Mouse (Mus musculus) brain, adult 2 months (tissue): Measurements from ENCODE around the gene Tmem72.

Experiments
- DNase-seq: peaks from one replicate; pipeline ENCODE4 v3.0.0; 2011; ENCODE audit warnings: low read depth, low spot score

The Tmem72 gene

DNA sequence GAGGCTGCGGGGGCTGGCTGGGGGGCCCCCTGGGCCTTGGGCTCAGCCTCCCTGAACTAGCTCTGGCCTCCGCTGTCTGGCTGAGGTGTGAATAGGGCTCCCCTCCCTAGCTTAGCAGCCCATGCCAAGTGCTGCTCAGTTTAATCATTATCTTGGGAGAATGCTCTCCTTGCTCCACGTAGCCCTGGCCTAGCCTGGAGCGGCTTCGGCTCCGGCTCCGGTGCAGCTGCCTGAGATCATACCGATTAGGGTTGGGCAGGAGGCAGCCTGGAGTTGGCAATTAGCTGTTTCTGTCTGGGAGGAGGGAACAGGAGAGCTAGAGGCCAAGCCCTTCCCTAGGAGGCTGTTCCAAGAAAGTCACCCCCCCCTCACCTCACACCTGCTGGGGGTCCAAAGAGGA is at the start of gene Tmem72:
Gene Tmem72 (minus strand): TSS at position 248 of the 400 bp plus-strand sequence.
- no peak for DNase-seq

DNA sequence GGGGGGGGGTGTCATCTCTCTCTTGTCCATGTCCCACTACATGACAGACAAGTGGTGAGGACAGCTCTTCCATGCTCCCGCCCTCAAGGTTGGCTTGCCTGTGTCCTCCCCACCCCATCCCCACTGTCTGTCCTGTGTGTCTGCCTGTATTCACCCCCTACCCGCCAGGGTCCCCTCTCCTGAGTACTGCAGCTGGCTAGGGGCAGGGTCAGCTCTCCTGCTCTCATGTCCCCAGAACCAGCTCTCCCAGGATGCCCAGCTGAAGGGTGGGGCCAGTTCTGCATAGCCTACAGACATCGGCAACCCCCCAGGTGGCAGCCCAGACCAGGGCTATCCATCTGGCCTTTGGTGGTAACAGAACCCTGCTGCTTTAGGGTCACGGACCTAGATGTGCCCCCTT is 47.8 kb upstream of the Tmem72 start:
- no peak for DNase-seq

DNA sequence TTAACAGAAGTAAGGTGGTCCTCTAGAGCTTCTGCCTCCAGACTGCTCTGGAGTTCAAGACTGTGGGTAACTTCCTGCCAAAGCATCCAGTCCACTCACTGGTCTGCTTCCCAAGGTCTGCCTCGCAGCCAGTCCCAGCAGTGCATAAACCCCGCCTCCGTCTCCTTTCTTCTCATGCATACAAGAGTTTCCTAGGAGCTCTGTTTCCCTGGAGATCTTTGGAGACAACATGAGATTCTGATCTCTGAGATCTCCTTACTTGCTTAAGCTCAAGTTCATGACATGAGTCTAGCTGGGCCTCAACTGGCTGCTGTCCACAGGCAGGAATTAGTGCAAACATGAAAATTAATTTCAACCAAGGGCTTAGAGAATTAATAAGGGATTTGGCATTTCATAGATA is 45.6 kb upstream of the Tmem72 start:
- DNase-seq: no peak

DNA sequence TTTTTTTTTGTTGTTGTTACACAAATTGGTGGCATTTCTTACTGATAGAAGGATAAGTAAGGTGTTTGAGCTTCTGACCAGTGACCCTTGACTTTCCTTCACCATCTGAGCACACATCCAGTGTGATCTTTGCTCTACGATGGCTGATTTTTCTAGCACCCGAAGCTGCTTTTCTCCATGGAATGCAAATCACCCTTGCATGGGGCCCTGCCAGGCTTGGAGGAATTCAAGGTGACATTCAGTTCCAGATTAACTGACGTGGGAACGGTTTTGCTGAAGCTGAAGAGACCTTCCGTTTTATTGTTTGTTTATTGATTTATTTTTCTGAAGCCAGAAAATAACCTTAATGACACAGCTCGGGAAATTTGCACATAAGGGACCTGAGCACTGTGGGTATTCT is 43.5 kb upstream of the Tmem72 start:
- no peak for DNase-seq

DNA sequence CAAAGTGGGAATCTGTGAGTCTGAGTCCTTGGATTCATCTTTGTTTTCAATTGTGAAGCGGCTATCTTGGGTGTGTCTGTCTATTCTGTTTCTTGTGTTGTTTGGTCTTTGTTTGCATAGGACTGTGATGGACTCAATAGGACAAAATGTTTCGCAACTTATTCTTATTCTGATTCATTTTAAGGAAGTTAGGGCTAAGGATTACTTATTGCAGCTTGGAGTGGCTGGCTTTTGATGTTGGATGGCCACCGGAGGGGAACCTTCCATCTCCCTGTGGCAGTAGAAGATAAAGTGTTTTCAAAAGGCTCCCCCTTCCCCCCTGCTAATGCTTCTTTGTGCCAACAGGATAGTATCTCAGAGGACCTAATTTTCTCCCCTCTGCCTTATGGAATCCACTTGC is 39.7 kb upstream of the Tmem72 start:
- DNase-seq: no peak

DNA sequence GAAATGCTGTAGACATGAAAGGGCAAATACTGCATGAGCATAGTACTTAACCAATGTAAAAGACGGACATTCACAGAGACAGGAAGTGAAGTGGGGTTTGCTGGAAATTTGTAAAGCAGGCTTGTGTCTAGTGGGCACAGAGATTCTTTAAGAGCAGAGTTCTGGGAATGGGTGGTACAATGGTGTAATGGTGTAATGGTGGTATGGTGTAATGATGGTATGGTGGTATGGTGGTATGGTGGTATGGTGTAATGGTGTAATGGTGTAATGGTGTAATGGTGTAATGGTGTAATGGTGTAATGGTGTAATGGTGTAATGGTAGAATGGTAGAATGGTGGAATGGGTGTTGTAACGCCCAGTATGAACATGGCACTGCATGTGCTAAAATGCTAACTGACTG is 21.3 kb upstream of the Tmem72 start:
- DNase-seq: no peak

DNA sequence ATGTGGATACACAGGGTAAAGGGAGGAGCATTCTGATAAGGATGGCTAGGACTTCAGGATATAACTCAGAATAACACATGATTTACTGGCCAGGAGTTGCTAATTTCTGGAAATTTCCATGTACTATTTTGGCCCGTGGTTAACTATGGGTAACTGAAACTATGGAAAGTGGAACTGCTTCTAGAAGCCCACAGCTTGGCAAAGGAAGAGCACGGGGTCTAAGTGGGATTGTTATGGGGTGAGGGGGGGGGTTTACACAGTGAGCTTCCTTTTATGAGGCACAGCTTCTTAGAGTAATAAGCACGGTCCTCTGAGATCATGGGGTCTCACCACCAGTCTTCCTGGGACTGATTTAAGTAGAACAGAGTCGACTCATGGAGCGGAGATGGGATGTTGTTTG is 18.6 kb upstream of the Tmem72 start:
- no peak for DNase-seq

DNA sequence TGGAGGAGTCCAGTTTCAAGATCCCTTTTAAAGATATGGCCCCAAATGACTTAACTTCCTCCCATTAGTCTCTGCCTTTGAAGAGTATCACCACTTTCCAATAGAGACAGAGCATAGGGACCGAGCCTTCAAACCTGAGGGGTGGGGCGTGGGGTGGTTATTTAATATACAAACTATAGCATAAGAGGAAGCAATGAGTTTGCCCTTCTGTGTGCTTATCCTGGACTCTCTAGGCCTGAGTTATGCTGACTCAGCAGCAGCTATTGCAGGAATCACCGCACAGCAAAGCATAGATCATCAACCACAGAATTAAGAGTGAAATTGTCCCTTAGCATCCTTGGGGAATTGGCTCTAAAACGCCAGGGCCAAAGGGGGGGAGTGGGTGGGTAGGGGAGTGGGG is 16.9 kb upstream of the Tmem72 start:
- DNase-seq: no peak

DNA sequence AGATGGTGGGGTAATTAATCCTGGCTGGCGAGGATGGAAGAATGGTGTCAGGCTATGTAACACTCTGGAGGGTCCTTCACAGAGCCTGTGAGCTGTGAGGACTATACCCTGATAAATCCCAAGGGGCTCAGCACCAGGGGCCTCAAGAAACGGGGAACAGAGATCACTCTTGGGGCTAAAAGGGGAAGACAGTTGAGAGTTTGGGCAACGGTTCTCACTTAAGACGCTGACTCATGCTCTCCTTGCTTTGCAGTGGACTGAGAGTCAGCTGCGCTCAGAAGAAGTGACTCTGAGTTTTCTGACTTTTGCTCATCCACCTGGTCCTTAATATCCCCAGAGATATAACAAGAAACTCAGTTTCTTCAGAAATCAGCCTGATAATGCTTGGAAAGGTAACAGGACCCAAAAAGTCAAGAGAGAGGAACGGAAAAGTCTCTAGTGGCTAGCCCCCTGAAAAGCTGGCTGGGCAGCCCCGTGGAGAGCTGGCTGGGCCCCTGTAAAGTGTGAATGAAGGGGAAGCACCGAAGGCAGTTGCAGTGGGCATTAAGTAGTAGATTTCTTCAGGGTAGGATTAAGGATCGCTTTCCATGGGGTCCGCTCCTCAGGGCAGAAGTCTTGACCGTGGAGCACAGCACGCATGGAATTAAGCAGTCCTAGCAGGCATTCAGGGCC is 7.9 kb upstream of the Tmem72 start:
- DNase-seq: peak; percentile 16

DNA sequence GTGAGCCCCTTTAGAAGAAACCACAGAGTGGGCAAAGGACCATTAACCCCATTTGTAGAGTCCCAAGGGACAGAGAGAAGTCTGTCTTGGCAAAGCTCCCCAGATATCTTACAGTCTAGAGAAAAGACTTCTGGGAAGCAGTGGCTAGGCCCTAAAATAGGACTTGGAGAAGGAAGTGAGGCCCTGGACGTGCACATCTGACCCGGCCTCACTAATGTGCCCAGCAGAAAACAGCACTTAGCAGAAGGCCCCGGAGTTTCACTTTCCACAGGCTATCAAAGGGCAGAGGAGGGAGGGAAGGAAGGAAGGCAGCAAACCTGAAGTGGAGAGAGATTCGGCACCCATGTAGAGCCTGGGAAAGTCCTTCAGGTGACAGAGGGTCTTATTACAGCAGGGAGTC is 2.2 kb upstream of the Tmem72 start:
- peak; percentile 33 for DNase-seq

DNA sequence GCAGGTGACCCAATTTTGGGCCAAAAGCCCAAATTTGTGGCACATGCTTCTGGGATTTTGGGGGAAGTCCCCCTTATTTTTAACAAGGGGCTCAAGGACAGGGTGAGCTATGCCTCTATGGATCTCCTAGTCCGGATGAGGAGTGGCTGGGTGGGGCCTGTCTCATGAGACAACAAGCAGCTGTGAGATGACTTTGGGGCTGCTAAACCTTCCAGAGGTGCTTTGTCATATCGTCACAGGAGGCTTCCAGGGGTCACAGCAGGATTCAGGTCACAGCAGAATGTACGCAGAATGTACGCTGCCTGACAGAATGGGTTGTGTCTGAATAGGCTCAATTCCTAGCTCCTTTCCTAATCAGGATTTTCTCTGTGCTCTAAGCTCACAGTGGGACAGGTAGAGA is 1.6 kb upstream of the Tmem72 start:
- no peak for DNase-seq

DNA sequence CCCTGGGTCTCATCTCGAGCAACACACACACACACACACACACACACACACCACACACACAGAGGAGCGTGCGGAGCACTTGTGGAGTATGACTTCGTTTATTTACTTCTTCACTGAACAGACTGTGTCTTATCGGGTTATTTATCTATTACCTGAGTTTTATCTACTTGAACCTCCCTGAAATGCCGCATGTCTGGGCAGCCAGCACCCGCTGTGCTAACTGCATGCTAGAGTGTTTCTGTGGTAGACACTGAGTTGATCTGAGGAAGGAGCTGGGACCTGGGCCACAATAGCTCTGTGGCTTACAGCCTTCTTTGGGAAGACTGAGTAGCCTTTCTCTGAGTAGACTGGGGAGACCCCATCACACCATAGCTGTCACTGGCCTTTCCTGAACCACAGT is 1.1 kb upstream of the Tmem72 start:
- DNase-seq: no peak

DNA sequence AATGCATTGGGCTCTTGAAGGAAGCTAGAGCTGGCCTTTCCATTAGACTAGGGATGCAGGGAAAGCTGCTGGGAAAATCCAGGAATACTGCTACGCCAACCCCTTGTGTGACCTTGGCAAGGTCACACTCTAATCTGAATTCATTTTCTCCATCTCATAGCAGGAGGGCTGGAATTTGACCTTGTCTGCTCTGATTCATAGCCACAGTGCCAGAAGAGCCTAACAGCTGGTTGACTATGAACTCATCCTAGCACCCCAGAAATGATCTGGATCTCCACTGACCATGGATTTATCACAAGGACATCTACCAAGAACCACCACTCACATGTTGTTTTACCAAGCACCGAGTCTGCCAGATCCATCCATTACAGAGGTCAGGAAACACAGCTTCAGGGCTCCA is 1.5 kb downstream of the Tmem72 start:
- no peak for DNase-seq

DNA sequence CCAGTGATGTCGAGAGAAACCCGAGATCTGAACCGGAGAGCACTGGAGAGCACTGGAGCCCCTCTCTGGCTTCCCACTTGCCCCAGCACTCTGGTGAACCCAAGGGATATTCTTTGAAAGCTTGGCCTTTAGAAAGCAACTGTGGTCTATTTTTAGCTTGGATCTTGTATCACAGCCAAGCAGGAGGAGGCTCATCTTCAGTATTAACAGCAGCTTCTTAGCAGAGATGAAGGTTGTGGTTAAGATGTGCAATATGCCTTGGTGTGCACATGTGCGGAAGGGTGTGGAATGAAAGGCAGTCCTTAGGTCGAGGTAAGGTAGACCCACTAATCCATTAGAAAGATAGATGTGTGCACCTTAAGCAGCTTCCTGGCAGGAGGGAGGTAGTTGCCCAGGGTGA is 2.1 kb downstream of the Tmem72 start:
- DNase-seq: peak; percentile 44

DNA sequence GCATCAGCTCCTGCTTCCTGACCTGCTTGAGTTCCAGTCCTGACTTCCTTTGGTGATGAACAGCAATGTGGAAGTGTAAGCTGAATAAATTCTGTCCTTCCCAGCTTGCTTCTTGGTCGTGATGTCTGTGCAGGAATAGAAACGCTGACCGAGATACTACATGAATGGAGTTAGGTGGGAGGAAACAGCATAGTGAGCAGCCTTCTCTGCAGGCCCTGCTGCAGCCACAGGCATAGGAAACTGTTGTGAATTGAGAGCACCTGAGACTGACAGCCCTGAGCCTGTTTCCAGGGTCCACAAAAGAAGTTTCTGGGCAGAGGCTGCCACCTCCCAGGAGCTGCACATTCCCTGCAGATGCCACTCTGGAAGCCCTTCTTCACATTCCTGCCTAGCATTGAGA is 2.7 kb downstream of the Tmem72 start:
- peak; percentile 41 for DNase-seq

DNA sequence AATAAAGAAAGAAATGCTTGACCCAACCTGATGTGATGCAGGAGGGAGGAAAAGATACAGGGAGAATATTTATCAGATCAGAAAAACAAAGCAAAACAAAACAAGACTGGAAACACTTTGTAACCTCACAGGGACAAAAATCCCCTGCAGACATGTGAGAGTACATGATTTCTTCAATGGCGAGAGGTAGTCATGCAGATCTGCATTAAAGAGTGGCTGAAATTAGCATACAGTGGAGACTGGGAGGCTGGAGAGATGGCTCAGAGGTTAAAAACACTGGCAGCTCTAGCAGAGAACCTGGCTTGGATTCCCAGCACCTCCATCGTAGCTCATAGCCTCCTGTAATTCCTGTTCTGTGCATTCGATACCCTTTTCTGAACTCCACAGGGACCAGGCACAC is 4.2 kb downstream of the Tmem72 start:
- DNase-seq: no peak

DNA sequence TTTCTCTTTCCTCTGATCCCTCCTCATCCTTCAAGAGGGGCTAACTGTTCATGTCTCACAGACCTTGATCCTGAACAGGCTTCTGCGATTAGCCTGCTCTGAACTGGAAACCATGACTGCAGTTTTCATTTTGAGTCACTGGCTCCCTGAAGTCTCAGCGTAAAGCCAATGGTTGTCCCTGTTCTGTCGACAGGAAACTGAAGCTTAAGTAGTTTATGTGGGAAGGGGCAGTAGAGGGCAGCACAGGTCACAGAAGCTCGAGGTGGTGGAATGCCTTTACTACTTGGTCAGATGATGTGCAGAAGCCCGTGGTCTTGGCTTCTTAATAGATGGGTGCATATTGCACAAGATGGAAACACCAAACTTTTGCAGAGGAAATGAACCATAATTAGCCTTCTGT is 4.7 kb downstream of the Tmem72 start:
- DNase-seq: no peak

DNA sequence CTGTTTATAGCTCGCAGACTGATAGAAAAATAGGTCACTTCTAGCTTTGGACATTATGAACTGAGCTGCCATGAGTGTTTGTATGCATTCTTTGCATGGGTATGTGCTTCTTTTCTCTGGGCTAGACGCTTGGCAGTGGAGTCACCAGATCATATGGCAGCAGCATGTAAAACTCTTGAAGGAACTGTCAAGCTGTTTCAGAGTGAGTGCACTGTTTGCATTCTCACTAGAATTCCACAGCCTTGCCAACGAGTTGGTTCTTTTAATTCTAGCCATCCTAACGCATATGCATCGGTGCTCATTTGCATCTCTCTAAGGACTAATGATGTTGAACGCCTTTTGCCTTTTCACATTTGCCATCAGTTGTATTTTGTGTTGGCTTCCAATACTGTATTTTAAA is 12.4 kb downstream of the Tmem72 start:
- DNase-seq: no peak

DNA sequence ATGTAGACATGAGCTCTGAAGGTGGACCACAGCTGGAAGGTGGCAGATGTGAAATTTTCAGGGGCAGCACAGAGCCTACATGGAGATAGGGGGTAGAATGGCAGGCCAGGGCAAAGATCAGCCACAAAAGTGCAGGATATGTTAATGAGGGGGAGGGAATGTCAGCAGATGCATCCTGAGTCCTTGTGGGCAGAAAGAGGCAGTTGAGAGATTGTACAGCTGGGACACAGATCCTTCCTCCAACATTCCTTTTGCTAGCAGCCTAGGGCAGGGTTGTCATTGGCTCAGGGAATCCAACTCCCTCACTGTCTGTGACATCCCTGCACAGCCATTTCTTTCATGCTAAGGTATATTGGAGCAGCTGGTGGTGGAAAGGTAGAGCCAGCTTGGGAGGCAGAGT is 15.9 kb downstream of the Tmem72 start:
- no peak for DNase-seq

DNA sequence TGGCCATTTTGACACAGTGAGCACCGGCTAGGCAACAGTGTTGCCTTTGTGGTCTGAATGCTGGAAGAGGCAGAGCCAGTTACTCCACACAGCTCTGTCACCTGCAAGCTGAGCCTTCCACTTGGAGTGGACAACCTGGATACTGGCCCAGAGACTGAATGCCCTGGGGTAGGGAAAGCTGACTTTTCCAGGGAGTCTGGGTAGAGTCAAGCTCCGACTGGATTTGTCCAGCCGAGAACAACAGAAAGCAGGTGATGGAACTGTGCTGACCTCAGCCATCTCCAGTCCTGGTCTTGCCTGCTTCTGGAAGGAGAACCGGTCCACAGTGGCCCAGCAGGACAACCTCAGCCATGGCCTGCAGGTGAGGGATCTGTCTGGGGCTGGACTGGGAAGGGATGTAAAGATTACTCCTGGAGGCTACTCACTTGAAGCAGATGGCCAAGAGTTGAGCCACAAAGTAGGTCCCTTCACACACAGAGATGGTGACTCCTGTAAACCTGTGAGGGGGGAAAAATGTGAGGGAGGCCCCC is 18.8 kb downstream of the Tmem72 start:
- no peak for DNase-seq

DNA sequence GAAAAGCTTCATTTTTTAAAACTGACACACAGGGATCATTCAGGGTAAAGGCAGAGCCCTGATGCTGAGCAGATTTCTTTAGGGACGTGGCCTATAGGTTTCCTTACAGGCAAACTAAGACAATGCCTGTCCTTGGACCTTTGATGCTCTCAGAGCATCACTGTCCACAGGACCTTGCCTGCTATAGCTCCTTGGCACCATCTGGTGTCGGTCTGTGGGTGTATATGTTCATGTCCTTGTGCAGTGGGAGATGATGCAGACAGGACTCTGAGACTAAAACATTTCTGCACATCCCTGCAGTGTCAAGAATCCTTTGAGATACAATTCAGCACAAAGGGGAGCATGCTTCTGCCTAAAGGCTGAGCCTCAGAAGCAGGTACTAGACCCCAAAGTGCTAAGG is 19.3 kb downstream of the Tmem72 start:
- peak; percentile 66 for DNase-seq

DNA sequence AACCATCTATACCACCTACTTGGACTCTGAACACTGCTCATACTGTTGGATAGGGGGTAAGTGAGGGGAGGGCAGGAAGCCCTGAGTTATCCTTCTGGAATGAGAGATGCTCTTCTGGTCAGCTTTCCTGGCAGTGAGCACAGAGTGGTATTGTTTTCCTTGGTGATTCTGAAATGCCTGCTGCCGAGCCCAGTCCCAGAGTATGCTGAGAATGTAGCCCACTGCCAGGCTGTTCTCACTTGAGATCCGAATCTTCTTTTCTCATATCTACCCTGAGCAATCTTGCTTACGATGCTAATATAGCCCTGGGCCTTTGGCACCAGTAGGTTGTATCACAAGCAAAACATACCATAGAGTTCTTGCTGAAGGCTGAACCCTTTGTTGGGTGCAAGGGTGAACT is 22.4 kb downstream of the Tmem72 start:
- peak; percentile 35 for DNase-seq

DNA sequence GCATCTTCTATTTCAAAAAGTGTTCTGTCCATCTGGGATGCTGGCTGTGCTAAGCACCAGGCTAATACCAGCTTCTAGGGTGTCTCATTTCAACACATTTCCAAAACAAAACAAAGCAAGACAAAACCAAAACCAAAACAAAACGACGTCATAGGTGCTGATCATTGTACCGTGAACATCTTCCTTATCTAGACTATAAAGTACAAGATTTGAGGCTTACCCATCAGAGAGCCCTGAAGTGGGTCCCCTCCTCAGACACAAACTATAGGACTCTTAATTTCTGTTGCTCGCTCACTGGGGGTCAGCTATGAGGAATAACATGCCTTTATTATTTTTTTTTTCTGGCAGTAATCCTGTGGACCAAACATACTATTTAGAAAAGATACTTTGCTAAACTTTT is 23.1 kb downstream of the Tmem72 start:
- no peak for DNase-seq

DNA sequence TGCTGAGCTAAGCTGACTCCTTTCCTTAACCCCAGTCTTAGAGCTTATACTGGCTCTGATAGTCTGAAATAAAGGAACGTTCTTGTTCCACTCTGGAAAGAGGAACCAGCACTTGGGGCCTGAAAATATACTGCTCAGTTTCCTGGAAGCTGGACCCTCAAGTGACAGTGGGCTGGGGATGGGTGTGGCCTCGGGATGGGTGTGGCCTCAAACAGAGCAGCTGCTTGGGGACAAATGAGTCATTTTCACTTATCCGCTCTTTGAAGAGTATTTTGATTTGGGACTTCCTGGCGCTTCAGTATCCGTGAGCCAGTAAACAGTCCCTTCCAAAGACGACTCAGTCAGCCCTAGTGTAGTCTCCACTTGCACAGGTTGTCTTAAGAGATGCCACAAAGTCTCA is 34.4 kb downstream of the Tmem72 start:
- peak; percentile 31 for DNase-seq
